Mouse (Mus musculus): ENCODE measurements around the gene Nfe2.

DNA sequence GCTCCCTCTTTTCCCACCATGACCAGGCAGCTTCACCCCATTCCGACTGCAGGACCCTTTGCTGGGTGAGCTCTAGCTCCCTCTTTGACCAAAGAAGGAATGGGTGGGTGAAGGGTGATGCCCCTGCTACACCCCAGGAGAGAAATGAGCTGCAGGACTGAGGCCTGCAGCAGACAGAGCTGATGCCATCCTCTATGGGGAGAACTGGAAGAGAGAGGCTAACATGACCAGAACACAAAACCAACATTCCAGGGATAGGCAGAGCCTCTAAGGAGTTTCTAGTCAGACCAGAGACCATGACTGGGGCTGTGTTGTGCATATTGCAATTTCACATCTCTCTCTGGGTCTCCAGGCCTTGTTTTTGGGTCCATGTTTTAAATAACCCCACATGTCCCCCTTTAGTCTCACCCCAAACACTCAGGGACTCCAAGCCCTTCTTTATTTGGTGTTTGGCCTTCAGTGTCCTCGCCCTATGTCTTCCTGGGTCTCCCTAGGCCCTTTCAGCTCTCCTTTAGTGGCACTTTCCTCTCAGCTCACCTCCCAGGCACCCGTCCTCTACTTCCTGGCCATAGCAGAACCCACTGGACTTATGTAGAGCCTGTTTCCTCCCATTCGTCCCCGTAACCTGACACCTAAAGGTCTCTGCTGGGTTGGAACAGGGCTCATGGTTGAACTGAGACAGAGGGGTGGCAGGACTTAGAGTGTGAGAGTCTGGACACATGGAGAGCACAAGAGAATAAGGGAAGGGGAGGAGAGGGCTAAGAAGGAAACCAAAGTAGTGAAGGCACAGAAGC lies 43.5 kb upstream of the Nfe2 start:
- TF ChIP-seq CTCF (IDR thresholded peaks at IDR 0.05; ENCODE audit: low read depth), result no peak
- TF ChIP-seq EP300 (optimal IDR thresholded peaks at IDR 0.05), result no peak
